Mouse (Mus musculus): ENCODE measurements around the gene Pbx1. TPM values are rescaled to one million over a fixed set of nuclear protein-coding genes. Genes with fewer than 3 reads are reported as not detected.
A peak's percentile ranks its signal among the peaks of the same experiment; 100 is the strongest.

Gene Pbx1
- total and polyA plus RNA-seq, 2 experiments from 2014 or later = 37.6 to 44.4 TPM

- no peaks in the 10 kb centered on the region for H3K9me3 ChIP-seq (ENCODE audit: low read length)
- no peak overlapping the region for H3K4me3 ChIP-seq (ENCODE audit: low read length)
- H3K36me3 ChIP-seq (ENCODE audit: insufficient read depth, low read length) = no peaks in the 10 kb centered on the region
- no peak for ATAC-seq
- H3K4me1 ChIP-seq (ENCODE audit: insufficient read depth, low read length) = peaks cover 6% of the 10 kb centered on the region
- no peaks in the 10 kb centered on the region for H3K27me3 ChIP-seq (ENCODE audit: insufficient read depth, low read length)
- WGBS = 62% methylated on average over 5 of the region's 5 CpGs
- H3K27ac ChIP-seq = no peak overlapping the region
- H3K4me2 ChIP-seq (ENCODE audit: low read depth, low read length) = no peak overlapping the region
- no peak overlapping the region for H3K9ac ChIP-seq (replicated peaks; ENCODE audit: low read length)
- no peak for TF ChIP-seq CTCF (IDR thresholded peaks at IDR 0.05; ENCODE audit: low read depth)
- no peak for DNase-seq (ENCODE audit: low spot score)
Observed at GRCm38 (mm10) chr1:168240386-168240785, 191.7 kb downstream of the Pbx1 start.

GRCm38 (mm10) chr1:168236101-168236500 lies 196.0 kb downstream of the Pbx1 start:
- Histone ChIP-seq H3K27me3 (ENCODE audit: insufficient read depth, low read length) (no peaks in the 10 kb centered on the region), H3K4me2 (ENCODE audit: low read depth, low read length) (no peak overlapping the region), H3K4me3 (ENCODE audit: low read length) (no peak overlapping the region), H3K4me1 (ENCODE audit: insufficient read depth, low read length) (peaks cover 12% of the 10 kb centered on the region), H3K9me3 (ENCODE audit: low read length) (no peaks in the 10 kb centered on the region), H3K36me3 (ENCODE audit: insufficient read depth, low read length) (no peaks in the 10 kb centered on the region), H3K9ac (replicated peaks; ENCODE audit: low read length) (no peak overlapping the region), H3K27ac (no peak overlapping the region)
- 71% methylated on average over 5 of the region's 5 CpGs for WGBS
- TF ChIP-seq CTCF (IDR thresholded peaks at IDR 0.05; ENCODE audit: low read depth) = no peak
- DNase-seq (ENCODE audit: low spot score) (no peak), ATAC-seq (no peak)

DNA sequence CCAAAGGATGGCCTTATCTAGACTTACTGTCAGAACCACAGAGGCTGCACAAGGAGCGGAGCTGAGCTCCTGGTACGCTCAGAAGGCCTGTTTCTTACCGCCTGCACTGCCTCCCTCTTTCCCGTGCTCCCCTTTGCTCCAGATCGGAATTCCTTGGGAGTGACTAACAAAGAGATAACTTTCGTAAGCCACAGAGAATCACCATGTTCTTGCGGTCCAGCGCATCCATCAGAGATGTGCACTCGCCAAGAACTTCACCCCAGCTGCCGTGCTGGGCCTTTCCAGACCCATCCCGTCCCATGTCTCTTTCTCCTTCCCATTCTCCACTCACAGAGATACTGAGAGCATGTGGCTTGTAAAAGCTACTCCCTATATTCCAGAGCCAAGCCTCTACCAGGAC lies 197.7 kb downstream of the Pbx1 start:
- no peak for DNase-seq (ENCODE audit: low spot score)
- TF ChIP-seq CTCF (IDR thresholded peaks at IDR 0.05; ENCODE audit: low read depth) = no peak
- Histone ChIP-seq H3K9me3 (ENCODE audit: low read length) (no peaks in the 10 kb centered on the region), H3K9ac (replicated peaks; ENCODE audit: low read length) (no peak overlapping the region), H3K27ac (no peak overlapping the region), H3K27me3 (ENCODE audit: insufficient read depth, low read length) (no peaks in the 10 kb centered on the region), H3K36me3 (ENCODE audit: insufficient read depth, low read length) (no peaks in the 10 kb centered on the region), H3K4me1 (ENCODE audit: insufficient read depth, low read length) (peaks cover 18% of the 10 kb centered on the region), H3K4me3 (ENCODE audit: low read length) (no peak overlapping the region), H3K4me2 (ENCODE audit: low read depth, low read length) (no peak overlapping the region)
- WGBS = 61% methylated on average over 11 of the region's 11 CpGs
- no peak for ATAC-seq

DNA sequence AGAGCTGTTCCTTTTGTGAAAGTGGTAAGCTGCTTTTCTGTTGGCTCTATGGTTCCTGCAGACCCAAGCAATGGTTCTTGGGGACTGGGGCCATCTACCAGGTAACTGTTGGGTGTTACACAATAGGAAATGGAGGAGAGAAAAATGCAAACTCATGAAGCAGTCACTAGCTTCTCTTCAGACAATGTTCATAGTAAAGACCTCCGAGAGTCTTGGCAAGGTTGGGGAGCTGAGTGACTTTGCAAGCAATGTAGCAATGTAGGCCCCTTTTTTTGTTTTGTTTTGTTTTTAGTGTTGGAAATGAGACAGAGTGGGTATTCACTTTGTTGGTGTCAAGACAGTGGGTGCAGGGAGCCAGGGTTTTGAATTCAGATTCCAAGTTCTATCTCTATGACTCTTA lies 198.9 kb downstream of the Pbx1 start:
- Histone ChIP-seq H3K36me3 (ENCODE audit: insufficient read depth, low read length) (no peaks in the 10 kb centered on the region), H3K4me2 (ENCODE audit: low read depth, low read length) (no peak overlapping the region)
- WGBS = 80% methylated on average over 1 of the region's 1 CpGs

DNA sequence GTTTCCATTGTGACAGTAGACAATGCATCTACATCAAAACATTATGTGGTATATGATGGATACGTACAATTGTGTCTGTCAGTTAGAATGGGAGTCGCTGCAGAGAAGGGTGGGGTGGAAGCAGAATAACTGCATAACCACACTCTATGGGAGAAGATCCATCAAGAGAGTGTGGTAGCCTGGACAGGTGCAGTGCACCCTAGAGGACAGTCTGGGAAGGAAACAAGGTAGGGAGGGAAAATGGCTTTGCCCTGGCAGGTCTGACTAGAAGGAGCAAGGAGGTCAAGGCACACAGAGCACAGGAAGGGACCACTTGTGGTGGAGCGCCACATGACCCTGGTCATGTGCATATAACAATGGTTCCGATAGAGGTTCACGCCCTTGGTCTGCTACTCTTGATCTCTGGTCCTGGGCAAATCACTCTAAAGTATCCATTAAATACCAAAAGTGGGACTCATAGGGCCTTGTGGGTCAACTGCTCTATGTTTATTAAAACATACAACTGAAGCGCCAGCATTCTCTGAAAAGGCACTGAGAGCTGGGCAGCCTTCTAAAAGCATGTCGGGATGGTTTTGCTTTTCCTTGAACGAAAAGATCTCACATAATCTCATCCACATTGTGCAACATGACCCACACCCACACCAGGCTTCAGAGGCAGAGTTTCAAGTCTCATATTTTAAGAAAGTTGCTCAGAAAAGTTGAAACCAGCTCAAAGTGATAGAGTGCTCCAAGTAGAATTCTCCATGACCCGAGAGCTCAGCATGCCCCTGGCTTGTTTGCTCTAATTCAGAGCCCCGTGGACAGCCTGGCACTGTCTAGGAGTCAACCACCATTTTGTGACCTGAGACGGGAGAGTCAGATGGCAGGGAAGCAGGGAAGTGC lies 200.3 kb downstream of the Pbx1 start:
- Histone ChIP-seq H3K27ac (no peak overlapping the region), H3K9ac (replicated peaks; ENCODE audit: low read length) (no peak overlapping the region), H3K4me1 (ENCODE audit: insufficient read depth, low read length) (peaks cover 20% of the 10 kb centered on the region), H3K27me3 (ENCODE audit: insufficient read depth, low read length) (no peaks in the 10 kb centered on the region), H3K4me2 (ENCODE audit: low read depth, low read length) (no peak overlapping the region), H3K36me3 (ENCODE audit: insufficient read depth, low read length) (no peaks in the 10 kb centered on the region), H3K4me3 (ENCODE audit: low read length) (no peak overlapping the region), H3K9me3 (ENCODE audit: low read length) (no peaks in the 10 kb centered on the region)
- ATAC-seq = no peak
- WGBS = 92% methylated on average over 11 of the region's 11 CpGs
- no peak for DNase-seq (ENCODE audit: low spot score)
- peak; percentile 29 for TF ChIP-seq CTCF (IDR thresholded peaks at IDR 0.05; ENCODE audit: low read depth)

More for the DNA sequence above, 198.9 kb downstream of the Pbx1 start:
- H3K27ac ChIP-seq = no peak overlapping the region
- H3K27me3 ChIP-seq (ENCODE audit: insufficient read depth, low read length) = no peaks in the 10 kb centered on the region
- DNase-seq (ENCODE audit: low spot score) = no peak
- no peak for ATAC-seq
- no peak for TF ChIP-seq CTCF (IDR thresholded peaks at IDR 0.05; ENCODE audit: low read depth)
- no peak overlapping the region for H3K4me3 ChIP-seq (ENCODE audit: low read length)
- H3K9me3 ChIP-seq (ENCODE audit: low read length) = no peaks in the 10 kb centered on the region
- H3K9ac ChIP-seq (replicated peaks; ENCODE audit: low read length) = no peak overlapping the region
- peaks cover 18% of the 10 kb centered on the region for H3K4me1 ChIP-seq (ENCODE audit: insufficient read depth, low read length)

DNA sequence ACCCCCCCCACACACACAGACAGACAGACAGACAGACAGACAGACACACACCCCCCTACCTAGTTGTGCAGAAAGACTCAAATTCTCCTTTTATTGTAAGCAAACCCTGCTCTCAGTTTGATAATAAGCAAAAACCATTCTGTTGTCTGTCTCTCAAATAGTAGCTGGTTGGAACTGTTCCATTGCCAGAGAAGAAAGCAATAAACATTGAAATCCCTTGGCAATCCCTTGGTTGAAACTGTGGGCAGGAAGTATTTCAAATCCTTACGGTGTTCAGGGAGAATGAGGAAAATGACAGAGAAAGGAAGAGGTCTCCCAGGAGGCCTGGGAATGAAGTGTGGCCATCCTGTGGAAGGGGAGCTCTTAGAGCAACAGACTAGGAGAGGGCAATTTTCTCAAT lies 201.2 kb downstream of the Pbx1 start:
- no peak overlapping the region for H3K9ac ChIP-seq (replicated peaks; ENCODE audit: low read length)
- H3K27me3 ChIP-seq (ENCODE audit: insufficient read depth, low read length) = no peaks in the 10 kb centered on the region
- H3K36me3 ChIP-seq (ENCODE audit: insufficient read depth, low read length) = no peaks in the 10 kb centered on the region
- no peak overlapping the region for H3K4me2 ChIP-seq (ENCODE audit: low read depth, low read length)
- no peak overlapping the region for H3K4me3 ChIP-seq (ENCODE audit: low read length)
- 38% methylated on average over 1 of the region's 1 CpGs for WGBS
- no peak overlapping the region for H3K27ac ChIP-seq
- no peak for TF ChIP-seq CTCF (IDR thresholded peaks at IDR 0.05; ENCODE audit: low read depth)
- no peaks in the 10 kb centered on the region for H3K9me3 ChIP-seq (ENCODE audit: low read length)
- no peak for ATAC-seq
- peaks cover 26% of the 10 kb centered on the region for H3K4me1 ChIP-seq (ENCODE audit: insufficient read depth, low read length)
- DNase-seq (ENCODE audit: low spot score) = no peak

DNA sequence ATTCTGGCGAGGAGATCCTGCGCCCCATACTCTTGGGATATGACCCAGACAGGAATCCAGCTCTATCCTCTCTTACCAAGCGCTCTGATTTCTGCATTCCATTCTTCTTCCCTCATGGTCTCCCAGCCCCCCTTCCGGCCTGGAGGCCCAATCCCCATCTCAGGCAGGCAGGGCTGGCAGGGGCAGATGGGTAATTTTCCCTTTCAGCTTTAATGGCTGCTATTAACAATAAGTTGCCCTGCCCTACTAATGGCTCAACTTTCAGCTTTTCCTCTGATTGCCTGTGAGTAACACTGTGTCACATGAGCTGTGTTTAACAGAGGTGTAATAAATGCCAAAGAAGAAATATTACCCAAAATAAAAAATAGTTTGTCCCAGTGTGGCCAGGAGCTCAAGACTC lies 201.9 kb downstream of the Pbx1 start:
- 54% methylated on average over 4 of the region's 4 CpGs for WGBS
- H3K9me3 ChIP-seq (ENCODE audit: low read length) = no peaks in the 10 kb centered on the region
- no peak overlapping the region for H3K4me2 ChIP-seq (ENCODE audit: low read depth, low read length)
- no peak overlapping the region for H3K9ac ChIP-seq (replicated peaks; ENCODE audit: low read length)
- no peaks in the 10 kb centered on the region for H3K36me3 ChIP-seq (ENCODE audit: insufficient read depth, low read length)
- no peaks in the 10 kb centered on the region for H3K27me3 ChIP-seq (ENCODE audit: insufficient read depth, low read length)
- ATAC-seq (no peak), DNase-seq (ENCODE audit: low spot score) (no peak)
- no peak overlapping the region for H3K4me3 ChIP-seq (ENCODE audit: low read length)
- H3K27ac ChIP-seq = no peak overlapping the region
- TF ChIP-seq CTCF (IDR thresholded peaks at IDR 0.05; ENCODE audit: low read depth) = no peak
- peaks cover 33% of the 10 kb centered on the region for H3K4me1 ChIP-seq (ENCODE audit: insufficient read depth, low read length)
